Mouse (Mus musculus) lung, postnatal 0 days (tissue): ENCODE results near the gene Uvrag.

ENCODE experiments used
- CTCF ChIP-seq: IDR thresholded peaks from 2 replicates; pipeline ENCODE4 v1.5.1; 2016; ENCODE audit warnings: antibody characterized with exemption, mild to moderate bottlenecking
- EP300 ChIP-seq: IDR thresholded peaks from 2 replicates; pipeline ENCODE4 v1.6.1; 2016; ENCODE audit warnings: antibody characterized with exemption, mild to moderate bottlenecking, control low read depth

DNA sequence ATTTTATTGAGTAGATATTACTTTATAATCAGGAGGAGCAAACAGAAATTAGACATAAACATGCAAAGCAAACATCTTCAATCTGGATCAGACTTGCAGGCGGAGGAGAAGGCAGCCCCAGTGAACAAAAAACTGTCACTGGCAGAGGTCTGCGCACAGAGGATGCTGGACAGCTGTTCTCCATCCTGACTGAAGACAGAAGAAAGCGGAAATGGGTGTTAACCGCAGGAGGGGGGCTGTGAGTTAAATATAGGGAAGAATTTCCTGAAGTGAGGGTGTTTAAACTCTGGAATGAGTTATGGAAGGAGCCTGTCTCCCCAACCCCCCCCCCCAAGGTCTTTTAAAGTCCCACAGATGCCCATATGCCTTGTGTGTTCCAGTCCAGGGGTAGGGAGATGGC is 241.1 kb downstream of the Uvrag start:
- TF ChIP-seq CTCF (no peak), EP300 (no peak)
